Mouse (Mus musculus) hindbrain, embryonic 14.5 days (tissue): ENCODE data around the gene Lyl1. TPM values are rescaled to one million over a fixed set of nuclear protein-coding genes. Genes with fewer than 3 reads are reported as not detected.

Source experiments
- ATAC-seq: fragments of 200-750 bp; cut with Nextera tagmentation; 2 replicates; pipeline ENCODE4 v1.8.0; 2017; ENCODE audit warnings: moderate number of reproducible peaks, mild to moderate bottlenecking, moderate TSS enrichment, moderate library complexity; ENCODE audit not compliant: low FRiP score
- DNase-seq: peaks from one replicate; pipeline ENCODE4 v3.0.0-alpha.2; 2015; ENCODE audit warnings: low spot score
- H3K27ac ChIP-seq: fragments of 300-500 bp; sonication (generic); 2 replicates; pipeline ENCODE4 v1.5.1; 2014; ENCODE audit warnings: mild to moderate bottlenecking, moderate library complexity
- H3K27me3 ChIP-seq: fragments of 300-500 bp; sonication (generic); 2 replicates; pipeline ENCODE4 v1.6.1; 2014; ENCODE audit warnings: mild to moderate bottlenecking, low read length, mixed read lengths; ENCODE audit not compliant: control insufficient read depth, insufficient read depth
- H3K36me3 ChIP-seq: fragments of 300-500 bp; sonication (generic); replicated peaks from 2 replicates; pipeline ENCODE4 v1.6.1; 2014; ENCODE audit not compliant: control insufficient read depth, insufficient read depth
- H3K4me1 ChIP-seq: fragments of 300-500 bp; sonication (generic); replicated peaks from 2 replicates; pipeline ENCODE4 v1.6.1; 2014; ENCODE audit warnings: antibody characterized with exemption, low read length, mixed read lengths; ENCODE audit not compliant: control insufficient read depth, insufficient read depth
- H3K4me2 ChIP-seq: fragments of 300-500 bp; sonication (generic); replicated peaks from 2 replicates; pipeline ENCODE4 v1.6.1; 2014; ENCODE audit warnings: mild to moderate bottlenecking, moderate library complexity
- H3K4me3 ChIP-seq: fragments of 300-500 bp; sonication (generic); replicated peaks from 2 replicates; pipeline ENCODE4 v1.5.1; 2014; ENCODE audit warnings: mild to moderate bottlenecking, low read length
- H3K9ac ChIP-seq: fragments of 300-500 bp; sonication (generic); 2 replicates; pipeline ENCODE4 v1.6.1; 2014
- H3K9me3 ChIP-seq: fragments of 300-500 bp; sonication (generic); 2 replicates; pipeline ENCODE4 v1.6.1; 2016; ENCODE audit warnings: low read length; ENCODE audit not compliant: control insufficient read depth
- WGBS: fragments of 180-500 bp; shearing (Covaris S2); extraction: QIAGEN DNeasy Blood & Tissue Kit; methylation state at CpG from one replicate; pipeline ENCODE4 v1.1.7; 2014; 5-methylcytosine and 5-hydroxymethylcytosine counted together
- polyA plus RNA-seq: library from polyadenylated mRNA; unstranded; fragments of >200 nt; fragmentation: Nextera tagmentation; extraction: Ambion mirVana; gene quantifications from 2 replicates; pipeline ENCODE4 v1.2.1, GENCODE M21; 2014

Lyl1 gene
- polyA plus RNA-seq, 1 experiment from 2014 or later, result 5.1 TPM

GRCm38 (mm10) chr8:84712759-84713120, 11.5 kb downstream of the Lyl1 start:
- Histone ChIP-seq H3K27ac (peak overlapping the region; percentile 90), H3K9me3 (no peaks in the 10 kb centered on the region), H3K4me3 (no peak overlapping the region), H3K4me2 (no peak overlapping the region), H3K27me3 (peaks cover 50% of the 10 kb centered on the region), H3K4me1 (peaks cover 51% of the 10 kb centered on the region), H3K9ac (no peak overlapping the region), H3K36me3 (no peaks in the 10 kb centered on the region)
- 9% methylated on average over 3 of the region's 3 CpGs for WGBS
- ATAC-seq (peak; percentile 14; the same call in 1 of the 2 replicates), DNase-seq (no peak)

- no peak for DNase-seq
- Histone ChIP-seq H3K27me3 (peaks cover 48% of the 10 kb centered on the region), H3K36me3 (no peaks in the 10 kb centered on the region), H3K9me3 (no peaks in the 10 kb centered on the region), H3K27ac (peak overlapping the region; percentile 90), H3K4me3 (no peak overlapping the region), H3K4me1 (peaks cover 45% of the 10 kb centered on the region), H3K4me2 (no peak overlapping the region), H3K9ac (no peak overlapping the region)
- 45% methylated on average over 4 of the region's 4 CpGs for WGBS
- ATAC-seq, result no peak
Measured at GRCm38 (mm10) chr8:84713381-84713780, 12.1 kb downstream of the Lyl1 start.

- peaks cover 39% of the 10 kb centered on the region for H3K4me1 ChIP-seq
- no peak overlapping the region for H3K4me2 ChIP-seq
- no peaks in the 10 kb centered on the region; the same call in 1 of the 2 replicates for H3K36me3 ChIP-seq
- DNase-seq (no peak), ATAC-seq (no peak)
- H3K27me3 ChIP-seq, result peaks cover 42% of the 10 kb centered on the region
- H3K9ac ChIP-seq, result 0 out of 2 replicates have a peak overlapping the region, but pooled peaks have one; percentile 29
- no peak overlapping the region for H3K4me3 ChIP-seq
- WGBS, result 53% methylated on average over 4 of the region's 4 CpGs
- H3K9me3 ChIP-seq, result no peaks in the 10 kb centered on the region
- peak overlapping the region; percentile 90 for H3K27ac ChIP-seq
Measured at GRCm38 (mm10) chr8:84714161-84714560, 12.9 kb downstream of the Lyl1 start.

- ATAC-seq (no peak), DNase-seq (no peak)
- WGBS, result 5% methylated on average over 27 of the region's 27 CpGs
- H3K4me2 ChIP-seq, result peak overlapping the region; percentile 28
- H3K27me3 ChIP-seq, result peaks cover 42% of the 10 kb centered on the region
- peaks cover 29% of the 10 kb centered on the region for H3K4me1 ChIP-seq
- peaks cover 5% of the 10 kb centered on the region for H3K36me3 ChIP-seq
- H3K27ac ChIP-seq, result peak overlapping the region; percentile 62; the same call in 1 of the 2 replicates
- H3K4me3 ChIP-seq, result peak overlapping the region; percentile 10; the same call in 1 of the 2 replicates
- peak overlapping the region; percentile 34 for H3K9ac ChIP-seq
- H3K9me3 ChIP-seq, result no peaks in the 10 kb centered on the region
Measured at GRCm38 (mm10) chr8:84715893-84716468, 14.7 kb downstream of the Lyl1 start.

GRCm38 (mm10) chr8:84716790-84717189, 15.5 kb downstream of the Lyl1 start:
- Histone ChIP-seq H3K9me3 (no peaks in the 10 kb centered on the region), H3K36me3 (peaks cover 9% of the 10 kb centered on the region), H3K27me3 (peaks cover 42% of the 10 kb centered on the region), H3K4me1 (peaks cover 29% of the 10 kb centered on the region), H3K9ac (no peak overlapping the region), H3K4me3 (no peak overlapping the region), H3K27ac (no peak overlapping the region), H3K4me2 (no peak overlapping the region)
- ATAC-seq (no peak), DNase-seq (no peak)
- WGBS, result 83% methylated on average over 11 of the region's 11 CpGs

- ATAC-seq, result no peak
- H3K4me1 ChIP-seq, result peaks cover 35% of the 10 kb centered on the region
Measured at GRCm38 (mm10) chr8:84718476-84718875, 17.2 kb downstream of the Lyl1 start.

GRCm38 (mm10) chr8:84718959-84719690, 17.9 kb downstream of the Lyl1 start:
- ATAC-seq, result no peak
- peaks cover 9% of the 10 kb centered on the region for H3K36me3 ChIP-seq
- no peak overlapping the region for H3K27ac ChIP-seq
- H3K27me3 ChIP-seq, result peaks cover 38% of the 10 kb centered on the region
- no peak overlapping the region for H3K4me2 ChIP-seq
- WGBS, result 83% methylated on average over 5 of the region's 5 CpGs
- H3K4me3 ChIP-seq, result no peak overlapping the region
- no peaks in the 10 kb centered on the region for H3K9me3 ChIP-seq
- H3K9ac ChIP-seq, result no peak overlapping the region
- no peak for DNase-seq
- H3K4me1 ChIP-seq, result peaks cover 36% of the 10 kb centered on the region

More at GRCm38 (mm10) chr8:84718476-84718875, 17.2 kb downstream of the Lyl1 start:
- no peak overlapping the region for H3K27ac ChIP-seq
- 88% methylated on average over 5 of the region's 5 CpGs for WGBS
- peaks cover 9% of the 10 kb centered on the region for H3K36me3 ChIP-seq
- H3K4me3 ChIP-seq, result no peak overlapping the region
- no peak overlapping the region for H3K9ac ChIP-seq
- DNase-seq, result no peak
- no peak overlapping the region for H3K4me2 ChIP-seq
- H3K27me3 ChIP-seq, result peaks cover 39% of the 10 kb centered on the region
- no peaks in the 10 kb centered on the region for H3K9me3 ChIP-seq

- Histone ChIP-seq H3K4me1 (peaks cover 39% of the 10 kb centered on the region), H3K27me3 (peaks cover 11% of the 10 kb centered on the region), H3K4me2 (no peak overlapping the region), H3K36me3 (peaks cover 9% of the 10 kb centered on the region), H3K9ac (no peak overlapping the region), H3K4me3 (no peak overlapping the region), H3K9me3 (no peaks in the 10 kb centered on the region), H3K27ac (peak overlapping the region; percentile 81)
- ATAC-seq, result no peak; the same call in 1 of the 2 replicates
- WGBS, result 72% methylated on average over 6 of the region's 6 CpGs
- no peak for DNase-seq
Measured at GRCm38 (mm10) chr8:84722530-84722849, 21.2 kb downstream of the Lyl1 start.

- 14% methylated on average over 10 of the region's 10 CpGs for WGBS
- peaks cover 39% of the 10 kb centered on the region for H3K4me1 ChIP-seq
- no peak for DNase-seq
- peak within 1 kb of the TSS; percentile 18; the same call in 1 of the 2 replicates for H3K4me2 ChIP-seq
- peaks cover 6% of the 10 kb centered on the region for H3K27me3 ChIP-seq
- no peak within 1 kb of the TSS for H3K4me3 ChIP-seq
- ATAC-seq, result peak; percentile 70; the same call in 1 of the 2 replicates
- peak within 1 kb of the TSS; percentile 81 for H3K27ac ChIP-seq
- no peaks in the 10 kb centered on the region for H3K9me3 ChIP-seq
- H3K9ac ChIP-seq, result peak within 1 kb of the TSS; percentile 26; the same call in 1 of the 2 replicates
- H3K36me3 ChIP-seq, result peaks cover 13% of the 10 kb centered on the region
Measured at GRCm38 (mm10) chr8:84722850-84723570, 21.8 kb downstream of the Lyl1 start, which contains the start of gene G430095P16Rik. Gene G430095P16Rik (plus strand): TSS chr8:84723007.
